Mouse (Mus musculus) mature B cell (primary cell): Measurements from ENCODE around the gene Mgea5.

ENCODE experiments used
- in situ Hi-C: fragments of 300-500 bp; cut with MboI; formaldehyde crosslinking; loops from 2 replicates; pipeline ENCODE4 v1.14.3; 2019

Mgea5 gene

GRCm38 (mm10) chr19:45796061-45796556 lies 12.5 kb upstream of the Mgea5 start:
- in situ Hi-C loops = no loop called here

- in situ Hi-C loops = no loop called here
These were observed 11.8 kb upstream of the Mgea5 start for GRCm38 (mm10) chr19:45795406-45795944.

- in situ Hi-C loops = no loop called here
These were observed 11.1 kb upstream of the Mgea5 start for GRCm38 (mm10) chr19:45794718-45795117.

GRCm38 (mm10) chr19:45792404-45792803 lies 8.8 kb upstream of the Mgea5 start:
- in situ Hi-C loops = no loop called here

- in situ Hi-C loops = no loop called here
These were observed 6.5 kb upstream of the Mgea5 start for GRCm38 (mm10) chr19:45789888-45790874.

- in situ Hi-C loops = no loop called here
These were observed 5.7 kb upstream of the Mgea5 start for GRCm38 (mm10) chr19:45789365-45789764.

DNA sequence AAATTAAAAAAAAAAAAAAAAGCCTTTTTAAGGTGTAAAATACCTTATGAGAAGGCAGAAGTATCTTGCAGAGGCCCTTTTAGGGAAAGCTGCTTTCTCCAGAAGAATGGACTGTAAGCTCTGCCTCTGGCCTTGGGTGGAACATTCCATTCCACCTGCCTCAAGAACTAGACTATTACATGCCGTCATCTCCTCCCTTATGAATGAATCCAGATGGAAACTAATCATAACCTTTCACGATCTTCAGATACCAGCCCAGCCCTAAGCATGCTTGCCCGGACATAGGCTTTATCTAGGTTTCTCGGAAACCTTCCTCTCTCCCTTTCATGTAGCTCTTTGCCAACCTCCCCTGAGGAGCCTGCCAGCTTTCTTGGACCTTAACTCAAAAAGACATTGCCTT lies 4.7 kb upstream of the Mgea5 start:
- in situ Hi-C loops = no loop called here

- in situ Hi-C loops = no loop called here
These were observed 3.8 kb upstream of the Mgea5 start for GRCm38 (mm10) chr19:45787450-45787849.

GRCm38 (mm10) chr19:45785470-45785869 lies 1.8 kb upstream of the Mgea5 start:
- in situ Hi-C loops = no loop called here

GRCm38 (mm10) chr19:45783933-45784576 lies 418 bp upstream of the Mgea5 start:
- in situ Hi-C loops = no loop called here

DNA sequence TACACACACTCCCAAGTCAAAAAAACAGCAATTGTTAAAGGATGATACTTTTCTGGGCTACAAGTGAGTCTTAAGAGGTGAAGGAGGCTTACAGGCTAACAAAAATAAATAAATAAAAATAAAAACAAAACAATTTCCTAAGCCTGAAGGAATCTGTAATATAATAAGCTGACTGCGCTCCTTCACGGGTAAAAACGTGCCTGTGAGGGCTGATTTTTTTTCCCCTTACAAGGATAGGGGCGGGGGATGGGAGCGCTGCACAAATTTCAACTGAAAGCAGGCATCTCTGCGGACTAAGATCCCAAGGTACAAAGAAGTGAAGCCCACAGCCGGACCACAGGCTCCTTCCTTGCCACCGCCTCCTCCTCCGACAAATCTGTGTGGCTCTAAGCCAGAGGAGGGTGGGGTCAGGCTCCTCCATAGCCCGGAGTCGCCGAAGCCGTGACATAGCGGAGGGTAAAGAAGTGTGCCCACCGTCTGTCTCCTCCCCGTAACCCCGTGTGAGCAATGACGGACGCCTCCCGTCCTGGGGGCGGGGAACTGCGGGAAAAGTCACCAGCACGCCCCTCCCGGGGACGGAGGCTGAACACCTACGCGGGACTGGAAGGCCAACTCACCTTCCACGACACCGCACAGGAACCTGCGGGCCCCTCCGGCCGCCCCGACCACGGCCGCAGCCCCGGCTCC lies 1.2 kb downstream of the Mgea5 start:
- in situ Hi-C loops = no loop called here

DNA sequence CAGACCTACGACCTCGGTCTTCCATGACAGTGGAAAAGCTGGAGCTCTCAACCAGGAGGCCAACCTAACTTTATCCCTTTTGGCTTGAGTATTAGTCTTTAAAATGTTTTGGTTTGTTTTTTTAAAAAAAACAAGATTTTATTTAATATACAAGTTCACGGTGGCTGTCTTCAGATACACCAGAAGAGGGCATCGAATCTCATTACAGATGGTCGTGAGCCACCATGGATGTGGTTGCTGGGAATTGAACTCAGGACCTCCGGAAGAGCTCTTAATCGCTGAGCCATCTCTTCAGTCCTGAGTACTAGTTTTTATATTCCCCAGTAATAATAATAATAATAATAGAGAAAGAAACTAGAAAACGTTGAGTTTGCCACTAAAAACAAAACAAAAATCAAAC lies 2.0 kb downstream of the Mgea5 start:
- in situ Hi-C loops = no loop called here

GRCm38 (mm10) chr19:45780350-45780915 lies 3.2 kb downstream of the Mgea5 start:
- in situ Hi-C loops = no loop called here

DNA sequence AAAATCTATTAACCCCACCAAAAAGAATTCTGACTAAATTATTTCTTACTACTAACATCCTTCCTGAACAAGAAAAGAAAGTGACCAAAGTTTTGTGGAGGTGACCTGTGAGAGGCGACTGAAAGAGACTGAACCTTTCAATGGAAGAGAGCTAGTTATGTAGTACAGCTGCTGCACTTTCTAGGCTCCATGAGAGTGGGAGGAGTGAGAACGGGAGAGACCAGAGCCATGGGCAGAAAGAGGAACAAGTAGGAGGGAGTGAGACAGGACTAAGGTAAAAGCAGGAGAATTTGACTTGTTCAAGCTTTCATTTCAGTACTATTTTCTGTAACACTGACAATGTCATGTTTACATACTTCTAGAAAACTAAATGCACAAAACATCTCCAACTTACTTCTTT lies 8.2 kb downstream of the Mgea5 start:
- in situ Hi-C loops = no loop called here

GRCm38 (mm10) chr19:45771501-45771900 lies 12.1 kb downstream of the Mgea5 start:
- in situ Hi-C loops = no loop called here

GRCm38 (mm10) chr19:45760810-45761209 lies 22.8 kb downstream of the Mgea5 start:
- in situ Hi-C loops = no loop called here

- in situ Hi-C loops = no loop called here
These were observed 25.0 kb downstream of the Mgea5 start for GRCm38 (mm10) chr19:45758671-45759070.

GRCm38 (mm10) chr19:45753551-45753950 lies 30.1 kb downstream of the Mgea5 start:
- in situ Hi-C loops = no loop called here

- in situ Hi-C loops = no loop called here
These were observed 31.8 kb downstream of the Mgea5 start for GRCm38 (mm10) chr19:45751881-45752280.

- in situ Hi-C loops = loop anchor here (10.0 kb wide), 1 partner anchor 185 kb away; the partner anchor contains the start of genes Gm17018 and Poll
These were observed 34.2 kb downstream of the Mgea5 start, which contains the start of gene Npm3 for GRCm38 (mm10) chr19:45749243-45750043. Gene Npm3 (minus strand): TSS chr19:45749591.
